8 mouse cellular contexts compared by ENCODE assay signal in the genomic region with DNA sequence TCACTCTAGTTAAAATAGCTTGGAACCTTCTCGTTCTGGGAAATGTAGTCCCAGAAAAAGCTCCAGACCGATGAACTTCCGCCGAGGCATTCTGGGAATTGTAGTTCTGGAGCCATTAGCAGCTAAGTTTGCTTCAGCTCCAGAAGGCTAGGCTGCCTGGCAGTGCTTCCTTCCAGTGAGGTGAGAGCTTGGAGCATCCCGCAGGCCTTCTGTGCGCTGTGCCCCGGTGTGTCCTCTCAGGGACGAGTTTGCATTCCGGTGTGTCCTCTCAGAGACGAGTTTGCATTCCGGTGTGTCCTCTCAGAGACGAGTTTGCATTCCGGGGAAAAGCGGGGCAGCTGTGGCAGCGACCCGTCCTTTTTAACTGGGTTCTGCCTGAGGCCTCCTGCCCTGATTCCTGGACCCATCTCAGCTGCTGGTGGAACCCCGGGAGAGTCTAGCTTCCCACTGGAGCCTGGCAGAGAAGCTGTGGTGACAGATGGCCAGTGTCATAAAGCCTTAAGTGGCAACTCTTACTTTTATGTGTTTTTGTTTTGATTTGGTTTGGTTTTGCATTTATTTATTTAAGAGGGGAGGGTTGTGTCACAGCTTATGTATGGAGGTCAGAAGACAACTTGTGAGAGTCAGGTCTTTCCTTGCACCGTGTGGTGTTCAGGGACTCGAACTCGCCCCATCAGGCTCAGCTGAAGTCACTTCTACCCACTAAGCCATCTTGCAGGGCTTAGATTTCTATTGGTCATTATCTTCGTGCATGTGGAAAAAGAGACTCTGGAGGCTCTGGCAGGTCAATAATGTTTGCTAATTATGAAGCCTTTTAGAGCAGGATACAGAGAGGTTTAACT. TPM values are rescaled to one million over a fixed set of nuclear protein-coding genes. Genes with fewer than 3 reads are reported as not detected.
DNase-seq lines count a peak whose midpoint lies in the region; ATAC-seq lines count a peak whose summit lies in the region.

A gene (plus strand): TSS at position 162 of the 842 bp plus-strand sequence.

- H3K36me3 ChIP-seq in hindbrain, embryonic 13.5 days = peaks cover 8% of the 10 kb centered on the region

- WGBS in hindbrain, embryonic 13.5 days = 19% methylated on average over 21 of the region's 21 CpGs

- H3K4me3 ChIP-seq in hindbrain, embryonic 13.5 days = peak within 1 kb of the TSS; percentile 52

- H3K9me3 ChIP-seq in hindbrain, embryonic 13.5 days = no peaks in the 10 kb centered on the region

- ATAC-seq in hindbrain, embryonic 13.5 days (ENCODE audit: low FRiP score) = peak; percentile 90

- peak within 1 kb of the TSS; percentile 79 for H3K9ac ChIP-seq in hindbrain, embryonic 13.5 days

- H3K27me3 ChIP-seq in hindbrain, embryonic 13.5 days = no peaks in the 10 kb centered on the region

- DNase-seq in R1 (ENCODE audit: low read depth, low spot score) = peak; percentile 89
- peak; percentile 88 to 90 for DNase-seq in cerebellum, postnatal 10 days
- DNase-seq in frontal cortex, postnatal 25 days (ENCODE audit: low spot score in 2 of 2) = peak; percentile 65 to 79
- peak; percentile 81 to 94 for DNase-seq in layer of hippocampus, postnatal 14 days (ENCODE audit: low spot score in 2 of 2)
- DNase-seq in lung, postnatal 10 days = peak; percentile 89
- DNase-seq in retina, adult 2 months (ENCODE audit: low read depth, low spot score) = peak; percentile 84
- peak; percentile 83 for DNase-seq in urinary bladder, postnatal 14 days (ENCODE audit: low spot score)

- H3K4me1 ChIP-seq in hindbrain, embryonic 13.5 days (replicated peaks) = peaks cover 26% of the 10 kb centered on the region

- H3K4me2 ChIP-seq in hindbrain, embryonic 13.5 days = peak within 1 kb of the TSS; percentile 73

- H3K27ac ChIP-seq in hindbrain, embryonic 13.5 days = peak within 1 kb of the TSS; percentile 76

RNA-seq across cellular contexts. Expression of the gene that starts here (rescaled TPM):
- 4.3 and 5.8 TPM in 2 replicates for polyA plus RNA-seq in hindbrain, embryonic 13.5 days (2015; fragmentation: Nextera tagmentation; extraction: Ambion mirVana)
- 1 to 10 TPM; 6.5 to 6.9 TPM for total RNA-seq in layer of hippocampus, postnatal 14 days (2021)

Comparison
In these comparisons a context has a peak if more than half of its experiments do, and no peak if none do; other contexts are left out.
1. Peak in every context shown above with its lines: DNase-seq, ATAC-seq, H3K4me3 ChIP-seq and H3K27ac ChIP-seq.